ENCODE assay signal across 13 mouse cellular contexts in genomic region chr1:179106702-179107145, GRCm38 (mm10).
DNase-seq lines count a peak whose midpoint lies in the region; ATAC-seq and TF ChIP-seq lines count a peak whose summit lies in the region.
"Had no signal": no experiment of that assay in that cellular context is flagged by ENCODE, and none has a peak within 500 bp of the region (broad histone marks: within the 10 kb centered on the region; RNA-seq: fewer than 3 reads in every experiment).

No protein-coding gene starts in this region.

- 63% methylated on average over 6 of the region's 6 CpGs for WGBS in embryonic facial prominence, embryonic 11.5 days
- 65% methylated on average over 6 of the region's 6 CpGs for WGBS in embryonic facial prominence, embryonic 10.5 days
- WGBS in embryonic facial prominence, embryonic 15.5 days, result 51% methylated on average over 6 of the region's 6 CpGs
- 16% methylated on average over 6 of the region's 6 CpGs for WGBS in hindbrain, embryonic 14.5 days
- WGBS in midbrain, embryonic 16.5 days, result 21% methylated on average over 6 of the region's 6 CpGs
- 93% methylated on average over 6 of the region's 6 CpGs for WGBS in thymus, adult 2 months
- 71% methylated on average over 6 of the region's 6 CpGs for WGBS in kidney, embryonic 15.5 days

- no peak overlapping the region for H3K4me3 ChIP-seq in embryonic facial prominence, embryonic 11.5 days (ENCODE audit: low read depth, low read length)
- no peak overlapping the region for H3K4me3 ChIP-seq in embryonic facial prominence, embryonic 10.5 days
- H3K4me3 ChIP-seq in embryonic facial prominence, embryonic 15.5 days (replicated peaks), result no peak overlapping the region
- no peak overlapping the region for H3K4me3 ChIP-seq in hindbrain, embryonic 14.5 days (replicated peaks; ENCODE audit: low read length)
- H3K4me3 ChIP-seq in midbrain, embryonic 16.5 days (ENCODE audit: low read depth, low read length), result no peak overlapping the region
- no peak overlapping the region for H3K4me3 ChIP-seq in thymus, adult 2 months (ENCODE audit: control insufficient read depth, insufficient read depth, low read length)
- H3K4me3 ChIP-seq in kidney, embryonic 15.5 days (replicated peaks), result no peak overlapping the region
- H3K4me3 ChIP-seq: erythroblast, embryonic 14.5 days; left cerebral cortex, adult 2 months had no signal

- H3K27ac ChIP-seq in embryonic facial prominence, embryonic 11.5 days (replicated peaks; ENCODE audit: low read depth, low read length), result no peak overlapping the region
- H3K27ac ChIP-seq in embryonic facial prominence, embryonic 10.5 days (replicated peaks), result no peak overlapping the region; the same call in 1 of the 2 replicates
- peak overlapping the region; percentile 78 for H3K27ac ChIP-seq in embryonic facial prominence, embryonic 15.5 days (replicated peaks)
- H3K27ac ChIP-seq in hindbrain, embryonic 14.5 days, result peak overlapping the region; percentile 40; the same call in 1 of the 2 replicates
- no peak overlapping the region for H3K27ac ChIP-seq in midbrain, embryonic 16.5 days (ENCODE audit: low read length)
- no peak overlapping the region for H3K27ac ChIP-seq in thymus, adult 2 months (ENCODE audit: control insufficient read depth, insufficient read depth, low read length)
- H3K27ac ChIP-seq in kidney, embryonic 15.5 days, result no peak overlapping the region
- H3K27ac ChIP-seq: left cerebral cortex, adult 2 months had no signal

- no peak overlapping the region for H3K4me2 ChIP-seq in embryonic facial prominence, embryonic 11.5 days (ENCODE audit: low read depth, low read length)
- H3K4me2 ChIP-seq in embryonic facial prominence, embryonic 15.5 days (replicated peaks), result no peak overlapping the region
- peak overlapping the region; percentile 15 for H3K4me2 ChIP-seq in hindbrain, embryonic 14.5 days (replicated peaks)
- H3K4me2 ChIP-seq in midbrain, embryonic 16.5 days (ENCODE audit: low read length), result peak overlapping the region; percentile 25; the same call in 1 of the 2 replicates
- H3K4me2 ChIP-seq in kidney, embryonic 15.5 days, result no peak overlapping the region

- H3K36me3 ChIP-seq in embryonic facial prominence, embryonic 11.5 days (replicated peaks; ENCODE audit: control insufficient read depth, insufficient read depth, low read depth, low read length), result no peaks in the 10 kb centered on the region
- no peaks in the 10 kb centered on the region for H3K36me3 ChIP-seq in embryonic facial prominence, embryonic 10.5 days (replicated peaks)
- H3K36me3 ChIP-seq in embryonic facial prominence, embryonic 15.5 days, result no peaks in the 10 kb centered on the region
- no peaks in the 10 kb centered on the region for H3K36me3 ChIP-seq in hindbrain, embryonic 14.5 days (replicated peaks; ENCODE audit: control insufficient read depth, insufficient read depth)
- H3K36me3 ChIP-seq in midbrain, embryonic 16.5 days (ENCODE audit: control insufficient read depth, insufficient read depth, low read length), result no peaks in the 10 kb centered on the region
- H3K36me3 ChIP-seq in thymus, adult 2 months (ENCODE audit: control insufficient read depth, insufficient read depth, low read length), result no peaks in the 10 kb centered on the region
- H3K36me3 ChIP-seq in kidney, embryonic 15.5 days, result no peaks in the 10 kb centered on the region

- H3K27me3 ChIP-seq in embryonic facial prominence, embryonic 11.5 days (ENCODE audit: control insufficient read depth, insufficient read depth, low read length), result no peaks in the 10 kb centered on the region; the same call in 1 of the 2 replicates
- peaks cover 19% of the 10 kb centered on the region; the same call in 1 of the 2 replicates for H3K27me3 ChIP-seq in embryonic facial prominence, embryonic 10.5 days (replicated peaks; ENCODE audit: low read depth, poor library complexity, severe bottlenecking)
- no peaks in the 10 kb centered on the region for H3K27me3 ChIP-seq in embryonic facial prominence, embryonic 15.5 days
- H3K27me3 ChIP-seq in hindbrain, embryonic 14.5 days (ENCODE audit: control insufficient read depth, insufficient read depth, low read length), result 0 out of 2 replicates have a peak, but pooled peaks cover 5% of the 10 kb centered on the region
- peaks cover 2% of the 10 kb centered on the region; the same call in 1 of the 2 replicates for H3K27me3 ChIP-seq in midbrain, embryonic 16.5 days (ENCODE audit: control insufficient read depth, insufficient read depth, low read depth, low read length)
- H3K27me3 ChIP-seq in thymus, adult 2 months (ENCODE audit: control insufficient read depth, insufficient read depth, low read length), result no peaks in the 10 kb centered on the region
- no peaks in the 10 kb centered on the region for H3K27me3 ChIP-seq in kidney, embryonic 15.5 days

- no peaks in the 10 kb centered on the region for H3K9me3 ChIP-seq in embryonic facial prominence, embryonic 11.5 days (replicated peaks; ENCODE audit: control insufficient read depth, low read length)
- no peaks in the 10 kb centered on the region for H3K9me3 ChIP-seq in embryonic facial prominence, embryonic 10.5 days
- no peaks in the 10 kb centered on the region for H3K9me3 ChIP-seq in embryonic facial prominence, embryonic 15.5 days (replicated peaks)
- H3K9me3 ChIP-seq in hindbrain, embryonic 14.5 days (ENCODE audit: control insufficient read depth, low read length), result no peaks in the 10 kb centered on the region
- no peaks in the 10 kb centered on the region for H3K9me3 ChIP-seq in midbrain, embryonic 16.5 days (replicated peaks; ENCODE audit: control insufficient read depth, low read length, poor library complexity, severe bottlenecking)
- no peaks in the 10 kb centered on the region for H3K9me3 ChIP-seq in kidney, embryonic 15.5 days (replicated peaks)

- peak; percentile 71; the same call in 1 of the 2 replicates for ATAC-seq in embryonic facial prominence, embryonic 11.5 days (replicated peaks; ENCODE audit: insufficient number of reproducible peaks, low FRiP score, low TSS enrichment, low read depth)
- ATAC-seq in embryonic facial prominence, embryonic 15.5 days (ENCODE audit: insufficient number of reproducible peaks, low FRiP score, low TSS enrichment, low read depth), result no peak
- peak; percentile 64; the same call in 1 of the 2 replicates for ATAC-seq in hindbrain, embryonic 14.5 days (ENCODE audit: low FRiP score)
- ATAC-seq in midbrain, embryonic 16.5 days, result peak; percentile 46; the same call in 1 of the 2 replicates
- ATAC-seq in kidney, embryonic 15.5 days (replicated peaks; ENCODE audit: low FRiP score), result no peak
- ATAC-seq: liver, postnatal 0 days had no signal

- H3K9ac ChIP-seq in embryonic facial prominence, embryonic 11.5 days (replicated peaks; ENCODE audit: low read length), result no peak overlapping the region
- H3K9ac ChIP-seq in embryonic facial prominence, embryonic 15.5 days, result no peak overlapping the region
- H3K9ac ChIP-seq in hindbrain, embryonic 14.5 days, result no peak overlapping the region
- no peak overlapping the region for H3K9ac ChIP-seq in midbrain, embryonic 16.5 days (ENCODE audit: low read depth, low read length)
- no peak overlapping the region for H3K9ac ChIP-seq in kidney, embryonic 15.5 days
- H3K9ac ChIP-seq: liver, postnatal 0 days had no signal

- TF ChIP-seq CTCF in thymus, adult 2 months (IDR thresholded peaks at IDR 0.05; ENCODE audit: borderline replicate concordance, control insufficient read depth, extremely low read depth, insufficient read depth, low read length, poor library complexity), result no peak

- DNase-seq in embryonic facial prominence, embryonic 11.5 days (ENCODE audit: low spot score), result peak; percentile 45
- DNase-seq in embryonic facial prominence, embryonic 10.5 days (ENCODE audit: low spot score), result no peak
- no peak for DNase-seq in hindbrain, embryonic 14.5 days (ENCODE audit: low spot score)
- DNase-seq in thymus, adult 2 months, result no peak
- DNase-seq in heart, postnatal 4 days, result no peak
- DNase-seq: B cell, adult 2 months; kidney, postnatal 36 days; liver, postnatal 0 days had no signal

- TF ChIP-seq POLR2A in thymus, adult 2 months (IDR thresholded peaks at IDR 0.05; ENCODE audit: control insufficient read depth, extremely low read depth, insufficient read depth, low read length, poor library complexity), result no peak

- H3K4me1 ChIP-seq in embryonic facial prominence, embryonic 11.5 days (ENCODE audit: control insufficient read depth, insufficient read depth, low read length), result no peaks in the 10 kb centered on the region; the same call in 1 of the 2 replicates
- H3K4me1 ChIP-seq in embryonic facial prominence, embryonic 10.5 days, result peaks cover 40% of the 10 kb centered on the region
- peaks cover 28% of the 10 kb centered on the region for H3K4me1 ChIP-seq in embryonic facial prominence, embryonic 15.5 days
- H3K4me1 ChIP-seq in hindbrain, embryonic 14.5 days (replicated peaks; ENCODE audit: control insufficient read depth, insufficient read depth, low read length), result peaks cover 31% of the 10 kb centered on the region
- peaks cover 13% of the 10 kb centered on the region for H3K4me1 ChIP-seq in midbrain, embryonic 16.5 days (ENCODE audit: control insufficient read depth, insufficient read depth, low read length)
- H3K4me1 ChIP-seq in thymus, adult 2 months (replicated peaks; ENCODE audit: control insufficient read depth, insufficient read depth, low read length), result no peaks in the 10 kb centered on the region
- H3K4me1 ChIP-seq in kidney, embryonic 15.5 days, result peaks cover 20% of the 10 kb centered on the region

Comparison
In these comparisons a context has a peak if more than half of its experiments do, and no peak if none do; other contexts are left out.
1. ATAC-seq: peak in embryonic facial prominence, embryonic 11.5 days (single experiment), hindbrain, embryonic 14.5 days (single experiment) and midbrain, embryonic 16.5 days (single experiment); none in embryonic facial prominence, embryonic 15.5 days (single experiment) and kidney, embryonic 15.5 days (single experiment).
2. H3K27ac ChIP-seq: peak in embryonic facial prominence, embryonic 15.5 days (single experiment) and hindbrain, embryonic 14.5 days (single experiment); none in embryonic facial prominence, embryonic 11.5 days (single experiment), embryonic facial prominence, embryonic 10.5 days (single experiment), midbrain, embryonic 16.5 days (single experiment), thymus, adult 2 months (single experiment) and kidney, embryonic 15.5 days (single experiment).
3. H3K4me2 ChIP-seq: peak in hindbrain, embryonic 14.5 days (single experiment) and midbrain, embryonic 16.5 days (single experiment); none in embryonic facial prominence, embryonic 11.5 days (single experiment), embryonic facial prominence, embryonic 15.5 days (single experiment) and kidney, embryonic 15.5 days (single experiment).